Mouse (Mus musculus) megakaryocyte, adult 5-6 weeks (primary cell): ENCODE results near the gene Gbx2. TPM values are rescaled to one million over a fixed set of nuclear protein-coding genes. Genes with fewer than 3 reads are reported as not detected.

Experiments
- ATAC-seq: 2 replicates; pipeline ENCODE4 v1.8.0; 2016; ENCODE audit warnings: mild to moderate bottlenecking, inconsistent platforms; ENCODE audit not compliant: poor library complexity, severe bottlenecking
- total RNA-seq, 2 experiments: library from RNA; stranded (forward) in 1 of 2; stranded (reverse) in 1 of 2; fragments of 153-499, 151-499 nt in 1 of 2; fragments of 221-1000, 200-1000 nt in 1 of 2; gene quantifications; 2 replicates each; pipeline versions ENCODE4 v1.2.3 to v1.2.4; 2015 to 2017

Gene Gbx2
- total RNA-seq (2015) (not detected in 2 replicates), total RNA-seq (2017) (not detected in 2 replicates)

- peak; percentile 29 for ATAC-seq
Measured at GRCm38 (mm10) chr1:89931120-89931519, at the start of gene Gbx2. Gbx2 (minus strand) TSS chr1:89931179.

GRCm38 (mm10) chr1:89977261-89977660 lies 46.3 kb upstream of the Gbx2 start:
- no peak for ATAC-seq

GRCm38 (mm10) chr1:89976411-89976810 lies 45.4 kb upstream of the Gbx2 start:
- no peak for ATAC-seq

GRCm38 (mm10) chr1:89974541-89974940 lies 43.6 kb upstream of the Gbx2 start:
- ATAC-seq, result no peak

- no peak for ATAC-seq
Measured at GRCm38 (mm10) chr1:89971848-89972247, 40.9 kb upstream of the Gbx2 start.

- no peak for ATAC-seq
Measured at GRCm38 (mm10) chr1:89969714-89970110, 38.7 kb upstream of the Gbx2 start.

- no peak for ATAC-seq
Measured at GRCm38 (mm10) chr1:89969072-89969713, 38.2 kb upstream of the Gbx2 start.

- no peak for ATAC-seq
Measured at GRCm38 (mm10) chr1:89968111-89968851, 37.3 kb upstream of the Gbx2 start.

GRCm38 (mm10) chr1:89967585-89967984 lies 36.6 kb upstream of the Gbx2 start:
- ATAC-seq, result no peak

GRCm38 (mm10) chr1:89964426-89964825 lies 33.4 kb upstream of the Gbx2 start:
- ATAC-seq, result no peak

- no peak for ATAC-seq
Measured at GRCm38 (mm10) chr1:89963296-89963695, 32.3 kb upstream of the Gbx2 start.

GRCm38 (mm10) chr1:89962092-89962491 lies 31.1 kb upstream of the Gbx2 start:
- no peak for ATAC-seq

- no peak for ATAC-seq
Measured at GRCm38 (mm10) chr1:89959393-89959792, 28.4 kb upstream of the Gbx2 start.

GRCm38 (mm10) chr1:89943202-89943601 lies 12.2 kb upstream of the Gbx2 start:
- peak; percentile 71 for ATAC-seq

- ATAC-seq, result no peak
Measured at GRCm38 (mm10) chr1:89942395-89942976, 11.5 kb upstream of the Gbx2 start.

GRCm38 (mm10) chr1:89941701-89942381 lies 10.9 kb upstream of the Gbx2 start:
- ATAC-seq, result no peak

- no peak for ATAC-seq
Measured at GRCm38 (mm10) chr1:89940961-89941524, 10.1 kb upstream of the Gbx2 start.

GRCm38 (mm10) chr1:89939981-89940726 lies 9.2 kb upstream of the Gbx2 start:
- ATAC-seq, result peak; percentile 77

GRCm38 (mm10) chr1:89939596-89939960 lies 8.6 kb upstream of the Gbx2 start:
- ATAC-seq, result no peak

- ATAC-seq, result peak; percentile 35; the same call in 1 of the 2 replicates
Measured at GRCm38 (mm10) chr1:89938884-89939595, 8.1 kb upstream of the Gbx2 start.
